Mouse (Mus musculus) intestine, embryonic 15.5 days (tissue): ENCODE data around the gene Nupl1. TPM values are rescaled to one million over a fixed set of nuclear protein-coding genes. Genes with fewer than 3 reads are reported as not detected.

ENCODE experiments used
- ATAC-seq: fragments of 200-750 bp; cut with Nextera tagmentation; 2 replicates; pipeline ENCODE4 v1.8.0; 2017; ENCODE audit warnings: moderate TSS enrichment, moderate library complexity
- H3K27ac ChIP-seq: fragments of 300-500 bp; sonication (generic); 2 replicates; pipeline ENCODE4 v1.5.1; 2015; ENCODE audit warnings: mild to moderate bottlenecking, inconsistent platforms
- H3K27me3 ChIP-seq: fragments of 300-500 bp; sonication (generic); replicated peaks from 2 replicates; pipeline ENCODE4 v1.6.1; 2015; ENCODE audit warnings: inconsistent platforms
- H3K36me3 ChIP-seq: fragments of 300-500 bp; sonication (generic); 2 replicates; pipeline ENCODE4 v1.6.1; 2015; ENCODE audit warnings: inconsistent platforms
- H3K4me1 ChIP-seq: fragments of 300-500 bp; sonication (generic); replicated peaks from 2 replicates; pipeline ENCODE4 v1.6.1; 2015; ENCODE audit warnings: inconsistent platforms
- H3K4me2 ChIP-seq: fragments of 300-500 bp; sonication (generic); replicated peaks from 2 replicates; pipeline ENCODE4 v1.6.1; 2015; ENCODE audit warnings: mild to moderate bottlenecking, inconsistent platforms
- H3K4me3 ChIP-seq: fragments of 300-500 bp; sonication (generic); replicated peaks from 2 replicates; pipeline ENCODE4 v1.5.1; 2015; ENCODE audit warnings: inconsistent platforms
- H3K9ac ChIP-seq: fragments of 300-500 bp; sonication (generic); 2 replicates; pipeline ENCODE4 v1.6.1; 2015; ENCODE audit warnings: inconsistent platforms
- H3K9me3 ChIP-seq: fragments of 300-500 bp; sonication (generic); 2 replicates; pipeline ENCODE4 v1.6.1; 2016; ENCODE audit warnings: inconsistent platforms
- WGBS: fragments of 180-500 bp; shearing (Covaris S2); methylation state at CpG from one replicate; pipeline ENCODE4 v1.1.7; 2015; 5-methylcytosine and 5-hydroxymethylcytosine counted together
- polyA plus RNA-seq: library from polyadenylated mRNA; unstranded; fragments of >200 nt; fragmentation: Nextera tagmentation; extraction: Ambion mirVana; gene quantifications from 2 replicates; pipeline ENCODE4 v1.2.1, GENCODE M21; 2015

The Nupl1 gene
- polyA plus RNA-seq, 1 experiment from 2014 or later, result 0.05 TPM

DNA sequence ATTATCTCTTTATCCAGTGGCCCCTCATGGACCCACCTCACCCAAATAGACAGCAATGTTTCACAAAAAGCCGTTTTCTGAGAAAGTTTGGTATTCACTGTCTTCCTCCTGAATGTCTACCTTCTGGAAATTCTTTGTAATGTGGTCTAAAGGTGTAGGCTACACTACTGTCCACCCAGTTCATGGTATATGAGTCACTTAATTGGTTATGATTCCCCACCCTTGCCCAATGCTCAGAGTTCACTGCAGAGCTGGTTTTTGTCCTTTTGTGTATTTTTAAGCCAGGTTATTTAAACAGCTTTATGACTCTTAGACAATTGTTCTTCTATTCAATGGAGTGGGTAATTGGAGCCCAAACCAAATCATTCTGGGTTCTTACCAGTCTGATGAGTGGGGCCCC, 35.1 kb downstream of the Nupl1 start:
- H3K4me1 ChIP-seq, result 0 out of 2 replicates have a peak, but pooled peaks cover 3% of the 10 kb centered on the region
- no peaks in the 10 kb centered on the region for H3K36me3 ChIP-seq
- H3K4me3 ChIP-seq, result no peak overlapping the region
- H3K27me3 ChIP-seq, result no peaks in the 10 kb centered on the region
- no peak overlapping the region for H3K9ac ChIP-seq
- ATAC-seq, result peak; percentile 64
- H3K4me2 ChIP-seq, result no peak overlapping the region
- H3K27ac ChIP-seq, result no peak overlapping the region
- H3K9me3 ChIP-seq, result no peaks in the 10 kb centered on the region
- 87% methylated on average over 1 of the region's 1 CpGs for WGBS

DNA sequence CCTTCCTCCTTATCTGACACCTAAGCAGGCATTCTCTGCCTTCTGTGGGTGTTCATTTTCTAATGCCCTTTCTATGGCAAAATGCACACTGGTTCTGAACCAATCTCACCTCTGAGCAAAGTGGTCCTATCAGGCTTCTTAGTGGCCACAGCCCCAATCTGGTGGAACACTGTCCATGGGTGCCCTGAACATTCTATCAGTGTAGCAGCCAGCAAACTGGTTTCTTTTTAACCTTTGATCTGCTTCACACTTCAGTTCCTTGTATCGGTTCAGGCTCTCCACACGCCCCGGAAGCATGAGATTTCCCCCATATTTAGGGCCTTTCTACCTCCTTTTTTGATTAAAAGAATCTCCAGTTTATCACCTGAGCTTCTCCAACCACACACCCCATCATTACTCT, 36.2 kb downstream of the Nupl1 start:
- 75% methylated on average over 3 of the region's 3 CpGs for WGBS
- Histone ChIP-seq H3K36me3 (no peaks in the 10 kb centered on the region), H3K4me2 (no peak overlapping the region), H3K9ac (no peak overlapping the region), H3K27ac (0 out of 2 replicates have a peak overlapping the region, but pooled peaks have one; percentile 3), H3K4me3 (no peak overlapping the region), H3K4me1 (0 out of 2 replicates have a peak, but pooled peaks cover 3% of the 10 kb centered on the region), H3K27me3 (no peaks in the 10 kb centered on the region), H3K9me3 (no peaks in the 10 kb centered on the region)
- ATAC-seq, result peak; percentile 66

DNA sequence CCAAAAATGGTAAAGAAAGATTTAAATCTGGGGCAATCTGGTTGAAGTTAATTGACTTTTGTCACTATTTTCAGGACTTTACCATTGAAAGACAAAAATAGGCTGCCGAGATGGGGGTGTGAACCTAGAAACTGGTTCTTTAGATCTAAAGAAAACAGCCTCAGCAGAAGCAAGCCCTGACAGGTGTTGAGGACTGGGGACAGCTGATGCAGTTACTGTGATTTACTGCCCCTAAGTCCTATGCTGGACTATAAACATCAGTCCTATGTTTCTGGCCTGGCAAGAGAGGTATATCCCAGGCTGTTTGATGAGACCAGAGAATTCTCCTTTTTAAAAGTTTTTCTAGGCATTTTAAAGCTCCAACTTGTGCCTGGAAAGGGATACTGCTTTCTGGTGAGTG, 37.2 kb downstream of the Nupl1 start:
- Histone ChIP-seq H3K9ac (no peak overlapping the region), H3K27me3 (no peaks in the 10 kb centered on the region), H3K9me3 (no peaks in the 10 kb centered on the region), H3K4me3 (no peak overlapping the region), H3K4me1 (0 out of 2 replicates have a peak, but pooled peaks cover 3% of the 10 kb centered on the region), H3K36me3 (no peaks in the 10 kb centered on the region), H3K4me2 (no peak overlapping the region), H3K27ac (no peak overlapping the region)
- whole genome bisulfite sequencing, result 56% methylated on average over 1 of the region's 1 CpGs
- no peak for ATAC-seq

DNA sequence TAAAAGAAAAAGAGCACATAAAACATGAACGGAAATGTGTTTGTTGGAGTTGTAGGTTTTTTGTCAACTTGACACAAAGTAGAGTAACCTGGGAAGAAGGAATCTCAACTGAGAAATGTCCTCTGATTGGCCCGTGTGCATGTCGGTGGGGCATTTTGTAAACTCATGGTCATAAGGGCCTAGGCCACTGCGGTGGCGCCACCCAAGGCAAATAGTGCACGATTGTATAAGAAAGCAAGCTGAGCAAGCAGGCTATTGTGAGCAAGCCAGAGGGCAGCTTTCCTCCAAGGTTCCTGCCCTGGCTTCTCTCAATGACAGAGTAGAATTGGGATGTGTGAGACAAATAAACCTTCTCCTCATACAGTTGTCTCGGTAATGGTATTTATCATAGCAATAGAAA, 42.1 kb downstream of the Nupl1 start:
- Histone ChIP-seq H3K27me3 (no peaks in the 10 kb centered on the region), H3K9me3 (no peaks in the 10 kb centered on the region), H3K4me2 (no peak overlapping the region), H3K9ac (no peak overlapping the region), H3K36me3 (no peaks in the 10 kb centered on the region), H3K4me3 (no peak overlapping the region), H3K4me1 (no peaks in the 10 kb centered on the region), H3K27ac (no peak overlapping the region)
- ATAC-seq, result no peak
- WGBS, result 77% methylated on average over 7 of the region's 7 CpGs

DNA sequence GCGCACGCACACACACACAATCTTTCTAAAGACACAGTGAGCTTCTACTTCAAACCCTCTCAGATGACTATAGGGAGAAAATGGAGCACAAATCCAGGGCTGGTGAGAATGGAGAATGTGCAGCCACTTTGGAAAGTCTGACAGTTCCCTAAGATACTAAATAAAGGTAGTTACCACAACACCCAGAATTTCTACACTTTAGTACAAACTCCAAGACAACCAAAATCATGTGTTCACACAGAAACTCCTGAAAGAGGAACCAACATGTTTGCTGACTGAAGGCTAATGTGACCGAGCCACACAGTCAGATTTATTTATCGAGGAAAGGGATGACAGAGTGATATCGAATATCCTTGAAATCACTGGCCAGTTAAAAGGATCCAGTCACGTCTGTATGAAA, 46.2 kb downstream of the Nupl1 start:
- 92% methylated on average over 6 of the region's 6 CpGs for WGBS
- no peaks in the 10 kb centered on the region for H3K27me3 ChIP-seq
- H3K4me1 ChIP-seq, result no peaks in the 10 kb centered on the region
- H3K9me3 ChIP-seq, result no peaks in the 10 kb centered on the region
- H3K36me3 ChIP-seq, result no peaks in the 10 kb centered on the region
- H3K27ac ChIP-seq, result no peak overlapping the region
- ATAC-seq, result no peak
- no peak overlapping the region for H3K4me3 ChIP-seq
- no peak overlapping the region for H3K4me2 ChIP-seq
- H3K9ac ChIP-seq, result no peak overlapping the region

DNA sequence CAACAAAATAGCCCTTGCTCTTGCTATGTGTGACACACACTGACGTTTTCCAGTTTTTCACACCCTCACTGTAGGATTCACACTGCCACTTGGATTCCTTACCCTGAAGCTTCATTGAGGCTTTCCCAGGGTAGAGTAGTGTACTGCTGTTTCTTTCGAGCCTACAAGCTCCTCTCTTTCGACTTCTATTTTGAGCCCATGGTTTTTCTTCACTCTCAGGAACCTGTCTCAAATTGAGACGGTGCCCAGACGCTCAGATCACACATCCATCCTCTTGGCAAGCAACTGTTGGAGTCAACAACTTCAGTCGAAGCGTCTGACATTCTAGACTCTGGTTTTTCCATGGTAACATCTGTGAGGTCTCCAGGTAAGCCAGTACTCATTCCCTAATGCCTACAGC, 54.3 kb downstream of the Nupl1 start, which contains the start of gene Atp8a2:
Gene Atp8a2, minus strand, starts transcription at position 296 of the 400 bp plus-strand sequence.
- no peaks in the 10 kb centered on the region for H3K4me1 ChIP-seq
- H3K27ac ChIP-seq, result no peak within 1 kb of the TSS
- H3K9me3 ChIP-seq, result no peaks in the 10 kb centered on the region
- H3K36me3 ChIP-seq, result no peaks in the 10 kb centered on the region
- no peak within 1 kb of the TSS for H3K9ac ChIP-seq
- 59% methylated on average over 7 of the region's 7 CpGs for WGBS
- ATAC-seq, result no peak
- H3K4me3 ChIP-seq, result no peak within 1 kb of the TSS
- H3K27me3 ChIP-seq, result no peaks in the 10 kb centered on the region
- H3K4me2 ChIP-seq, result no peak within 1 kb of the TSS

DNA sequence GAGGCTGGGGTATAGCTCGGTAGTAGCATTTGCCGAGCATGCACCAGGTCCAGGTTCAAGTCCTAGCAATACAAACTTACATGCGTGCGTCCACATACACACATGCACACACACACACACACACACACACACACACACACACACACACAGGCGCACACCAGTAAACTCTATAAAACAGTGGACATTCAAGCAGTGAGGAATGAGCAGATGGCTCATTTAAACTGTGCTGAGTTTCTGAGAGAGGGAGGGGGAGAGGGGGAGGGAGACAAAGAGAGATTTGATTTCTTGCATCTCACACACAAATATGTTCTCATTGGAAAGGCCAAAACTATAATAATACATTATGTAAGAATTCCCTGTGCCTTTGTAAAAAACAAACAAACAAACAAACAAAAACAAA, 55.2 kb downstream of the Nupl1 start:
- WGBS, result 69% methylated on average over 5 of the region's 5 CpGs
- Histone ChIP-seq H3K4me1 (no peaks in the 10 kb centered on the region), H3K4me3 (no peak overlapping the region), H3K27ac (no peak overlapping the region), H3K36me3 (no peaks in the 10 kb centered on the region), H3K4me2 (no peak overlapping the region), H3K9ac (no peak overlapping the region), H3K27me3 (no peaks in the 10 kb centered on the region), H3K9me3 (no peaks in the 10 kb centered on the region)
- ATAC-seq, result no peak

DNA sequence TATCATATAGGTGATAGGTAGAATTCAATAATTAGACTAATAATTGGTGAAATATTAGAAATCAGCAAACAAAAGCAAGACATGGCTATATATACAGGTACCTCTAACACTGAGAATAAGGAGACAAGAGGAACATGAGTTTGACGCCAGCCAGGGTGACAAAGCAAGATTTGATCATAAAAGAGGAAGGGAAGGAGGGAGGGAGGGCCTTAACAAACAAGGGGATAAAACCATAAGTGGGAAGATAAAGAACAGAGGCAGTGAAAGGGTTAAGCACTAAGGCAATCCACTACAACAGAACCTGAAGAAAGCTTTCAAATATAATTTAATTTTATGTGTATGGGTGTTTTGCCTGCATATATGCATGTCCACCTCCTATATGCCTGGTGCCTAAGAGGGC, 56.6 kb downstream of the Nupl1 start:
- ATAC-seq, result no peak
- no peaks in the 10 kb centered on the region for H3K36me3 ChIP-seq
- 77% methylated on average over 1 of the region's 1 CpGs for WGBS
- H3K27ac ChIP-seq, result no peak overlapping the region
- no peak overlapping the region for H3K9ac ChIP-seq
- no peaks in the 10 kb centered on the region for H3K9me3 ChIP-seq
- no peaks in the 10 kb centered on the region for H3K27me3 ChIP-seq
- H3K4me1 ChIP-seq, result no peaks in the 10 kb centered on the region
- H3K4me3 ChIP-seq, result no peak overlapping the region
- no peak overlapping the region for H3K4me2 ChIP-seq

DNA sequence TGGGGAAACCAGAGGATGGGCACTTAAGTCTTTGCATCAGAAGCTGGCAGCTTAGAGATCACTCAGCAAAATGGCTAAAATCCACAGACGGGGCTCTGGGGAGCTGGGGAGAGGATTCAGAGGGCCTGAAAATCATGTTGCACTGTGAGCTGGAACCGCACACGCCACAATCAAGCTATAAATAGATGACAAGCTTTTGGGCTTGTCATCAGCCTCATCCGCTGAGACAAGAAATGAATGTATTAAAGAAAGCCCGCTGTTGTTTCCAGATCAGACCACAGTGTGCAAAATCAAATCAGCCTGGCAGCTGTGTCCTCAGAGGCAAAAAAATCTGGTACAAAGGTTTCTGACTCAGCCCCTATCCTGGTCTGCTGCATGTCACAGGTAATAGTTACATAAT, 61.5 kb downstream of the Nupl1 start:
- no peak overlapping the region for H3K9ac ChIP-seq
- 85% methylated on average over 5 of the region's 5 CpGs for WGBS
- no peak overlapping the region for H3K4me3 ChIP-seq

DNA sequence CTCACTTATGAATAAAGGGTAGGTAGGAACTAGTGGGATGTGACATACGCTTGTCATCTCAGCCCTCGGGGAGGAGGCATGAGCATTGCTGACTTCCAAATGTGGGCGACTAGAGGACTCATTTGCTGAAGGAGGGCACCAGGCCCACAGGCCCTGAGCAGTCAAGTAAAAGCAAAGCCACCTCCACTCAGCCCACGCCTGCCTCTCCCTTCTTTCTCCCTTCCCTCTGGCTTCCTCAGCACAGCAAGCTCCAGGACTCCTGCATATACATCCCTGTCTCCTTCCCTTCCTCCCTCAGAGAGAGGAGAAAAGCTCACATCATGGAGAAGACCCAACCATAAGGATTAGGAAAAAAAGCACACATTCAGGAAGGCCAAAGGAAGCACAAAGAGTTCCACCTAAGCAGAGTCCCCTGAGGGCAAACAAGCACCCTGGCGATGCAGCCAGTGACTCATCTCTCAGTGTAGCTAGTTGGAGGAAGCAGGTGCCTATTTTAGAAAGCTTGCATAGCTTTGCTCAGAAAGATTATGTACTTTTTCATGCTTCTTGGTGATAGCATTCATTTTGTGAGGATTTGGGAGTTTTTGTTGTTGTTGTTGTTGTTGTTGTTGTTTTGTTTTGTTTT, 62.9 kb downstream of the Nupl1 start:
- H3K9me3 ChIP-seq, result no peaks in the 10 kb centered on the region
- H3K9ac ChIP-seq, result no peak overlapping the region
- no peaks in the 10 kb centered on the region for H3K27me3 ChIP-seq
- 0 out of 2 replicates have a peak overlapping the region, but pooled peaks have one; percentile 13 for H3K27ac ChIP-seq
- H3K36me3 ChIP-seq, result no peaks in the 10 kb centered on the region
- 82% methylated on average over 5 of the region's 5 CpGs for WGBS
- no peaks in the 10 kb centered on the region for H3K4me1 ChIP-seq
- H3K4me2 ChIP-seq, result no peak overlapping the region
- ATAC-seq, result 0 out of 2 replicates have a peak, but pooled peaks have one; percentile 44
- H3K4me3 ChIP-seq, result no peak overlapping the region

More for the DNA sequence above, 61.5 kb downstream of the Nupl1 start:
- no peaks in the 10 kb centered on the region for H3K36me3 ChIP-seq
- no peaks in the 10 kb centered on the region for H3K9me3 ChIP-seq
- no peaks in the 10 kb centered on the region for H3K27me3 ChIP-seq
- ATAC-seq, result no peak
- H3K4me2 ChIP-seq, result no peak overlapping the region
- no peak overlapping the region for H3K27ac ChIP-seq
- no peaks in the 10 kb centered on the region for H3K4me1 ChIP-seq

DNA sequence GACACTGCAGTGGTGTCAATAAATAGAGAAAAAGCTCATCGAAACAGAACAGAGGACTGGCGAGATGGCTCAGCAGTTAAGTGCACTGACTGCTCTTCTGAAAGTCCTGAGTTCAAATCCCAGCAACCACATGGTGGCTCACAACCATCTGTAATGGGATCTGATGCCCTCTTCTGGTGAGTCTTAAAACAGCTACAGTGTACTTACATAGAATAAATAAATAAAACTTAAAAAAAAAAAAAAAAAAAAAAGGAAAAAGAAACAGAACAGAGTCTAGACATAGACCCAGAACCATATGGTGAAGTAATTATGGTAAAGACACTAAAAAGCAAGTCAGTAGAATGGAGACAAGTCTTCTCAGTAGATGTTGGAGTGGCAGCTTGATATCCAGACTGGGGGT, 69.9 kb downstream of the Nupl1 start:
- H3K36me3 ChIP-seq, result no peaks in the 10 kb centered on the region
- H3K27me3 ChIP-seq, result 0 out of 2 replicates have a peak, but pooled peaks cover 2% of the 10 kb centered on the region
- H3K4me1 ChIP-seq, result no peaks in the 10 kb centered on the region
- WGBS, result 99% methylated on average over 2 of the region's 2 CpGs
- no peak overlapping the region for H3K27ac ChIP-seq
- H3K4me2 ChIP-seq, result no peak overlapping the region
- ATAC-seq, result no peak
- H3K9me3 ChIP-seq, result no peaks in the 10 kb centered on the region
- no peak overlapping the region for H3K4me3 ChIP-seq
- no peak overlapping the region for H3K9ac ChIP-seq

DNA sequence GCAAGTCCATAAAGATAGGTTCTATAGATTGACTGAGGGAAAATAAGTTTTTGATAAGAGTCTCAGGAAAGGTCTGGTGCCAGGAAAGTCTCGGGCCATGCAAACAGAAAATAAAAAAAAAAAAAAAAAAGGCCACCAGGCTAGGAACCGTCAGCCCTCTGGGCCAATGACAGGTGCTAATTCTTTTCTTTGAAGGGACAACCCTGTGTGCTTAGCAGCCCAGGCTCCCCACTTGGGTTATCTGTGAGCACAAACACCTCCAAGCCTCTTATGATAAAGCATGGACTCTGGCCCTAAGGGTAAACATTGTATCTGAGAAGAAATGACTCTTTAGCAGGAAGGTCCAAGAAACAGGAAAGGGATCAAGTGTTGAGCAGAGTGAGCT, 72.7 kb downstream of the Nupl1 start:
- Histone ChIP-seq H3K27me3 (0 out of 2 replicates have a peak, but pooled peaks cover 2% of the 10 kb centered on the region), H3K9me3 (no peaks in the 10 kb centered on the region), H3K27ac (peak overlapping the region; percentile 81), H3K36me3 (no peaks in the 10 kb centered on the region), H3K9ac (no peak overlapping the region), H3K4me3 (peak overlapping the region; percentile 74; the same call in 1 of the 2 replicates), H3K4me2 (peak overlapping the region; percentile 91), H3K4me1 (no peaks in the 10 kb centered on the region)
- ATAC-seq, result peak; percentile 88
- 30% methylated on average over 2 of the region's 2 CpGs for WGBS
